Mouse (Mus musculus) MEL (cell line): Measurements from ENCODE around the gene Axin1. TPM values are rescaled to one million over a fixed set of nuclear protein-coding genes. Genes with fewer than 3 reads are reported as not detected.

Source experiments
- DNase-seq: peaks from one replicate; pipeline ENCODE4 v3.0.0; 2011; ENCODE audit warnings: low read depth, low spot score
- H3K27ac ChIP-seq: 2 replicates; pipeline ENCODE4 v1.5.1; 2012; ENCODE audit warnings: low read depth, mild to moderate bottlenecking, control low read depth, low read length, moderate library complexity; ENCODE audit not compliant: control insufficient read depth
- H3K27me3 ChIP-seq, 2 experiments: fragments of 150-350 bp in 1 of 2; sonication (generic) in 1 of 2; 2 replicates each; pipeline ENCODE4 v1.6.1; 2012; ENCODE audit warnings: low read length in 2 of 2, mild to moderate bottlenecking in 2 of 2, improper control_type of control experiment in 1 of 2, moderate library complexity in 1 of 2; ENCODE audit not compliant: insufficient read depth in 2 of 2, control insufficient read depth in 1 of 2
- H3K36me3 ChIP-seq, 2 experiments: 2 replicates each; pipeline ENCODE4 v1.6.1; 2012 to 2014; ENCODE audit warnings: low read length in 2 of 2, improper control_type of control experiment in 1 of 2, inconsistent platforms in 1 of 2, mild to moderate bottlenecking in 1 of 2; ENCODE audit not compliant: insufficient read depth in 2 of 2, control insufficient read depth in 1 of 2
- H3K4me1 ChIP-seq, 2 experiments: fragments of 150-350 bp in 1 of 2; sonication (generic) in 1 of 2; 2 replicates each; pipeline ENCODE4 v1.6.1; 2012; ENCODE audit warnings: low read length in 2 of 2, improper control_type of control experiment in 1 of 2, mild to moderate bottlenecking in 1 of 2; ENCODE audit not compliant: insufficient read depth in 2 of 2, control insufficient read depth in 1 of 2
- H3K4me3 ChIP-seq, 2 experiments: fragments of 150-350 bp in 1 of 2; sonication (generic) in 1 of 2; 2 replicates each; pipeline ENCODE4 v1.5.1; 2012; ENCODE audit warnings: low read depth in 2 of 2, low read length in 2 of 2, mild to moderate bottlenecking in 2 of 2, moderate library complexity in 2 of 2, control low read depth in 1 of 2, improper control_type of control experiment in 1 of 2; ENCODE audit not compliant: control insufficient read depth in 1 of 2, insufficient read depth in 1 of 2
- H3K79me2 ChIP-seq: 2 replicates; pipeline ENCODE4 v1.6.1; 2012; ENCODE audit warnings: mild to moderate bottlenecking, low read length, moderate library complexity; ENCODE audit not compliant: control insufficient read depth, poor library complexity, insufficient read depth
- H3K9ac ChIP-seq: 2 replicates; pipeline ENCODE4 v1.6.1; 2012; ENCODE audit warnings: low read depth, mild to moderate bottlenecking, control low read depth, low read length, moderate library complexity; ENCODE audit not compliant: control insufficient read depth, poor library complexity, severe bottlenecking
- H3K9me3 ChIP-seq: fragments of 150-350 bp; sonication (generic); replicated peaks from 2 replicates; pipeline ENCODE4 v1.6.1; 2012; ENCODE audit warnings: mild to moderate bottlenecking, low read length, improper control_type of control experiment, moderate library complexity; ENCODE audit not compliant: insufficient read depth
- BHLHE40 ChIP-seq: IDR thresholded peaks from 2 replicates; pipeline ENCODE4 v1.6.1; 2012; ENCODE audit warnings: low read depth, mild to moderate bottlenecking, inconsistent platforms, low read length, improper control_type of control experiment, borderline replicate concordance
- CHD1 ChIP-seq: IDR thresholded peaks from 2 replicates; pipeline ENCODE4 v1.6.1; 2012; ENCODE audit warnings: low read depth, mild to moderate bottlenecking, inconsistent platforms, low read length, improper control_type of control experiment
- CHD2 ChIP-seq: IDR thresholded peaks from 2 replicates; pipeline ENCODE4 v1.6.1; 2011; ENCODE audit warnings: low read length, improper control_type of control experiment
- GABPA ChIP-seq: IDR thresholded peaks from 2 replicates; pipeline ENCODE4 v1.6.1; 2012; ENCODE audit warnings: low read depth, mild to moderate bottlenecking, inconsistent platforms, low read length, improper control_type of control experiment, moderate library complexity
- HCFC1 ChIP-seq: IDR thresholded peaks from 2 replicates; pipeline ENCODE4 v1.6.1; 2012; ENCODE audit warnings: low read depth, mild to moderate bottlenecking, inconsistent platforms, low read length, improper control_type of control experiment, moderate library complexity
- KAT2A ChIP-seq: conservative IDR thresholded peaks from 2 replicates; pipeline ENCODE4 v1.6.1; 2012; ENCODE audit warnings: low read depth, low read length, improper control_type of control experiment, inconsistent platforms
- MAFK ChIP-seq: IDR thresholded peaks from 2 replicates; pipeline ENCODE4 v1.6.1; 2011; ENCODE audit warnings: low read depth, mild to moderate bottlenecking, low read length, improper control_type of control experiment, borderline replicate concordance
- MAX ChIP-seq: IDR thresholded peaks from 2 replicates; pipeline ENCODE4 v1.6.1; 2011; ENCODE audit warnings: low read length, improper control_type of control experiment
- MEF2A ChIP-seq: IDR thresholded peaks from 2 replicates; pipeline ENCODE4 v1.6.1; 2014; ENCODE audit warnings: low read depth, mild to moderate bottlenecking, inconsistent platforms, low read length, improper control_type of control experiment; ENCODE audit not compliant: poor library complexity, insufficient replicate concordance, severe bottlenecking; ENCODE audit errors: extremely low read depth
- MXI1 ChIP-seq: IDR thresholded peaks from 2 replicates; pipeline ENCODE4 v1.6.1; 2011; ENCODE audit warnings: mild to moderate bottlenecking, low read depth, low read length, improper control_type of control experiment
- NRF1 ChIP-seq: IDR thresholded peaks from 2 replicates; pipeline ENCODE4 v1.6.1; 2014; ENCODE audit warnings: low read depth, mild to moderate bottlenecking, inconsistent platforms, low read length, improper control_type of control experiment, moderate library complexity; ENCODE audit not compliant: poor library complexity, insufficient read depth, severe bottlenecking
- POLR2AphosphoS2 ChIP-seq: IDR thresholded peaks from 2 replicates; pipeline ENCODE4 v1.6.1; 2011; ENCODE audit warnings: low read length, improper control_type of control experiment
- POLR2AphosphoS5 ChIP-seq: IDR thresholded peaks from 2 replicates; pipeline ENCODE4 v1.6.1; 2012; ENCODE audit warnings: low read depth, borderline replicate concordance, mild to moderate bottlenecking, inconsistent platforms, low read length, moderate library complexity, mixed read lengths
- RAD21 ChIP-seq: IDR thresholded peaks from 2 replicates; pipeline ENCODE4 v1.6.1; 2011; ENCODE audit warnings: mild to moderate bottlenecking, low read depth, low read length, improper control_type of control experiment
- SIN3A ChIP-seq: IDR thresholded peaks from 2 replicates; pipeline ENCODE4 v1.6.1; 2012; ENCODE audit warnings: low read length, improper control_type of control experiment, inconsistent platforms
- UBTF ChIP-seq: IDR thresholded peaks from 2 replicates; pipeline ENCODE4 v1.6.1; 2012; ENCODE audit warnings: low read depth, mild to moderate bottlenecking, inconsistent platforms, low read length, improper control_type of control experiment, moderate library complexity, borderline replicate concordance; ENCODE audit not compliant: insufficient read depth
- ZKSCAN1 ChIP-seq: IDR thresholded peaks from 2 replicates; pipeline ENCODE4 v1.6.1; 2012; ENCODE audit warnings: low read depth, mild to moderate bottlenecking, inconsistent platforms, low read length, improper control_type of control experiment, moderate library complexity
- polyA plus RNA-seq, 2 experiments: library from polyadenylated mRNA; stranded (reverse) in 1 of 2; unstranded in 1 of 2; fragments of >175 nt in 1 of 2; fragments of >200 nt in 1 of 2; gene quantifications; 2 replicates each; pipeline versions ENCODE4 v1.2.1 to v1.2.4; 2012; ENCODE audit warnings: low replicate concordance in 2 of 2, low read depth in 1 of 2; ENCODE audit not compliant: insufficient read length in 2 of 2, insufficient read depth in 1 of 2, missing spikeins in 1 of 2
- total RNA-seq: library from RNA; depleted of rRNA; stranded (reverse); fragments of 300-350 nt; gene quantifications from 2 replicates; pipeline ENCODE4 v1.2.3, GENCODE M21; 2012

Gene Axin1
- total and polyA plus RNA-seq, 3 experiments = 33.5 to 54.2 TPM; not detected in 1

- no peak for TF ChIP-seq KAT2A
- no peak for TF ChIP-seq MAX
- TF ChIP-seq NRF1 = no peak
- TF ChIP-seq GABPA = no peak
- TF ChIP-seq SIN3A = peak; percentile 56
- TF ChIP-seq POLR2AphosphoS2 = no peak; the same call in 1 of the 2 replicates
- no peak for TF ChIP-seq CHD1
- TF ChIP-seq POLR2AphosphoS5 = no peak
- TF ChIP-seq, all 39 proteins: peak for 10
Observed at GRCm38 (mm10) chr17:26089905-26090632, 48.4 kb upstream of the Axin1 start, which contains the start of gene Decr2 (continued).

- Histone ChIP-seq H3K9me3 (no peaks in the 10 kb centered on the region), H3K4me1 (peaks cover 0 to 7% of the 10 kb centered on the region in 2 experiments; a peak in 2 of 4 replicates), H3K27me3 (no peaks in the 10 kb centered on the region), H3K9ac (peak overlapping the region; percentile 89), H3K79me2 (peaks cover 5% of the 10 kb centered on the region; the same call in 1 of the 2 replicates), H3K36me3 (peaks cover 0 to 7% of the 10 kb centered on the region in 2 experiments; a peak in 2 of 4 replicates), H3K4me3 (peak overlapping the region; percentile 83 to 88), H3K27ac (peak overlapping the region; percentile 71)
- TF ChIP-seq RAD21 (no peak), CHD2 (no peak), HCFC1 (no peak), MAFK (no peak), MEF2A (no peak), UBTF (no peak), BHLHE40 (no peak), NRF1 (no peak), MXI1 (no peak), SIN3A (no peak), ZKSCAN1 (no peak)
- peak; percentile 56 for DNase-seq
Observed at GRCm38 (mm10) chr17:26094531-26095110, 43.9 kb upstream of the Axin1 start.
